Mouse (Mus musculus): ENCODE measurements at regions not wholly inside any gene's neighbourhood (a gene's known extent, or its start where the extent isn't known, plus 50 kb on each side); places are given as distances from the start of the nearest gene placed in this dataset.

DNA sequence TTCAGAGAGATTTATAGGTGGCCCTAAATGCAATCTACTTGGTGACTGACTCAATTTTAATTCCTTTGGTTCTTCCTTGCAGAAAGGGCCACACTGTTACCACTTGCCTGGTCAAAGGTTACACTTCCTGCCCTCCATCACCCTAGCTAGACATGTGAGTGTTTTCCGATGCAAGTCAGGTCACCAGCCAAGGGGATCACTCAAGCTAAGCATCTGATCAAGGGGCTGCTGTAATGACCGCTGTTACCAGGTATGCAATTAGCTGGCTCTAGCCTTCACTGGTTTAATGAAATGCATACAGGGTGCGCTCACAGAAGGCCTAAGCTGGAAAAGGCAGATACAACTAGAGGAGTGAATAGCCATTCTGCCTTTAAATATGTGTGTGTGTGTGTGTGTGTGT is 105.1 kb downstream of the Mtx2 start:
- no peak for ATAC-seq (replicated peaks; ENCODE audit: poor library complexity)

DNA sequence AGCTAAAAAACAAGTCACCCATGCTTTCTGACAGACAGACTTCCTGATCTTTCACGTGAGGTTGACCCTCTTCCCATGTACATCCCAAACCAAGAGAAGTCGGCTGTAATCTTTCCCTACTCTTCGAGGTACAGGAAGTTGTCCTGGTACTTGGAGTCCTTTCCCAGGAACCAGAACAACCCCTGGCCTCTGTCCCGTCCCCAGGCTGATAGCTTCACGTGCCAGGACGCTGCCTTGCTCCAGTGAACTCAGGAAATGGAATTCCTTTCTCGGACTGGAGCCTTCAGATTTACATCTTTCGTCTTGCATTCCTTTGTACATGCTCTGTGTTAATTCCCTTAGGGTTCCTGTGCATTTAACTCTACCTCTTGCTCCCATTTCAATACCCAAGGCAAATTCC is 107.6 kb downstream of the Mtx2 start:
- ATAC-seq (replicated peaks; ENCODE audit: poor library complexity), result no peak

- no peak for ATAC-seq (replicated peaks; ENCODE audit: poor library complexity)
These were observed 108.2 kb downstream of the Mtx2 start for GRCm38 (mm10) chr2:74933771-74934170.

DNA sequence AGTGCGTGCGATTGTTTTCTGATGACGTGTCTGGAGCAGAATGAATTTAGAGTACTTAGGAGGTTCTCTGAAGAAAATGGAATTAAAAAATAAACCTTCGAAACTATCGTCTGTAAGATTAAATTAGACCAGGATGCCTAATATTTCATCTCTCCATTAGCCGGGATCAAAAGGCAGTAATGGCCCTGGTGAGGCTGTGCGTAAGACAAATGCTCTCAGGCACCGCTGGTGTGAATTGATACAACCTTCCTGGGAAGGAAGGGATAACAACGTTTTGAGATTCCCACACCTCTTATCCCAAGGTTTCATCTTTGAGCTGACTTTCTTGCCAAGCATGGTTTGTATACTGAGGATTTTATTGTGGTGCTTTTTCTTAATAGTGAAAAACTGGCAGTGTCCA is 113.1 kb downstream of the Mtx2 start:
- no peak for ATAC-seq (replicated peaks; ENCODE audit: poor library complexity)

DNA sequence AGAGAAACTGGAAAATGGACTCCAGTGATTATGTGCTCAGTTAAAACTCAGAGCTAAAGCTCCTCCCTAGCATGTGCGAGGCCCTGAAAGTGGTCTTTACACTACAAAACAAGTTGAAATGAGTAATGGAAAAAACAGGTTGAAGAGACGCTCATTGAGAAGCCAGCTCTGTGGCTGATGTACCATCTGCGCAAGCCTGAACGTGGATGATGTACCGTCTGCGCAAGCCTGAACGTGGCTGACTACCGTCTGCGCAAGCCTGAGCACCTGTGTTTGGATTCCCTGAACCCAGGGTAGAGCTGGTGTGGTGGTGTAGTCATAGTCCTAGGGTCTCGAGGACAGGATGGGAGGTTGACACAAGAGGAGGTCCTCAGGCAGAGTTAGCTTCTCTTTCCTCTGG is 116.4 kb downstream of the Mtx2 start:
- no peak for ATAC-seq (replicated peaks; ENCODE audit: poor library complexity)

DNA sequence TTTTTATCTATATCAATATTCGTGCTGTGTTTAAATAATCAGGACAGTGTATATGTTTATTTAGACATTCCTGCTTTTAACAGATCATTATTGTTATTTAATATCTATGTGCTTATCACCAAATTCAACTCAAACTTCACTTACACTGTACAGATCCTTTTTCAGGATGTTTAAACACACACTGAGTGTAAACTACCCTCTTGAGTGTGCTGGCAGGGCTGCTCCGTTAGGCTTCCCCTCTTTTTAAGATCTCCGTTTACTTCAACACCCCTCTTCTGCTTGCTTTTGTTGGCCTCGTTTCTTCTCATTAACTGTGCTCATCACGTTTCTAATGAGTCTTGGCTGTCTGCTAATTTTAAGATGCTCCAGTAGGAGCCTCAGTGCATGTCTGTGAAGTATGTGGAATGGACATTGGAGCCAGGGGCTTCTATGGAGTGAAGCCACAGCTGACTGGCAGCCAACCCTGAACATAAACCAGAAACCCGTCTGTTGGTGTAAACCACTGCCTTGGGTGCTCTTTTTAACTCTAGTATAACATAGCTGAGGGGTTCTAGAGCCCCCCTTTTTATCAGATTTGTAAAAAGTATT is 117.1 kb downstream of the Mtx2 start:
- no peak for ATAC-seq (replicated peaks; ENCODE audit: poor library complexity)

GRCm38 (mm10) chr2:74945185-74945749 is 119.7 kb downstream of the Mtx2 start:
- no peak for ATAC-seq (replicated peaks; ENCODE audit: poor library complexity)

DNA sequence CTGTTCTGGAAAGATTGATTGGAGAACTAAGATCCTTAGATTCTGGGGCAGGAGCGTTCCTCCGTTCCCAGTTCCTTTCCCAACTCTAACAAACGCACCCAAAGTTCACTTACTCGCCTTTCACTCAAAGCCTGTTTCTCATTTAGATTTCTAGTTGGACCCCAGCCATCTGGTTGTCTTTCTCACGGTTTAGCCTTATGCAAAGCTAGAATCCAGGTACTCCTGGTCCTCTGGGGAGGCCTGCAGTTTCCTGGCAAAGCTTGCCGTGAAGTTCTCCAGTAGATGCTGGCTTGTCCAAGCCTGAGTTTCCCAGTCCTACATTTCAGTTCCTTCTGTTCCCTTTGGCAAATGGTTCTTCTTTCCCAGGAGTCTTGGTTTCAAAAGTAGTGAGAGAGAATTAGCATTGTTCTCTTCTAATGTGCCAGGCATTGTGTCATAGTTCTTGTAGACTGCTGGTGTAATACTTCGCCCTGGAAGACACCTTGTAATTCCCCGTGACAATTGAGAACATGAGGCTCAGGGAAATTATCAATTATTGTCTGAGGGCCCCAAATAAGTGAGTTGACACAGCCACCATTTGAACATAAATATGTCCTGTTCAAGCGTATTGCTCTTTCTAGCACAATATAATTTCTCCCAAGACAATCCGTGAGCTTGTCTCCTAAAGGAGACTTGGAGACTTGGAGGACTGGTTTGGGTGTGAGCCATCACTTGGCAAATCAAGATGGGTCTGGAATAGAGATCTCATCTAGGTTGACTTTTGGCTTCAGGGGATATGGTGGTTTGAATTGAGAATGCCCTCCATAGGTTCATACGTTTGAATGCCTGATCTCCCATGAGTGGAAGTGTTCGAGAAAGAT is 126.0 kb downstream of the Mtx2 start:
- no peak for ATAC-seq (replicated peaks; ENCODE audit: poor library complexity)

DNA sequence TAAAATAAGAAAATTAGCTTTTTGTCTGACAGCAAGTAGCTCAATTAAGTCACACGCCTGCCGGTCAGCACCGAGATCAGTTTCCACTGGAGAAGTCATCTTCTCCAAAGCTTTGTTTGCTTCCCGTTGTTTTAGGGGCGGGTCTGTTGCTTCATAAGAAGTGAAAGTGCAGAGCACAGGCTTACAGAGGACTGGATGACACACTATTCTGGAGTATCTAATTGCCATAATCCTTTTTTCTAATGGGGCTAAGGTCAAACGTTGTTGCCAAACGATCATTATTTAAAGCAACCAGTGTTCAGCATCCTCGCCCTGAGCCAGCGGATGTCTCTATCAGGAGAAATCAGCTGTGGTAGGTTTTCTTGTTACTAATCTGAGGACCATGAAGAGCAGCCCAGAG is 128.5 kb downstream of the Mtx2 start:
- ATAC-seq (replicated peaks; ENCODE audit: poor library complexity), result no peak

GRCm38 (mm10) chr2:74955281-74956128 is 129.9 kb downstream of the Mtx2 start:
- ATAC-seq (replicated peaks; ENCODE audit: poor library complexity), result no peak

DNA sequence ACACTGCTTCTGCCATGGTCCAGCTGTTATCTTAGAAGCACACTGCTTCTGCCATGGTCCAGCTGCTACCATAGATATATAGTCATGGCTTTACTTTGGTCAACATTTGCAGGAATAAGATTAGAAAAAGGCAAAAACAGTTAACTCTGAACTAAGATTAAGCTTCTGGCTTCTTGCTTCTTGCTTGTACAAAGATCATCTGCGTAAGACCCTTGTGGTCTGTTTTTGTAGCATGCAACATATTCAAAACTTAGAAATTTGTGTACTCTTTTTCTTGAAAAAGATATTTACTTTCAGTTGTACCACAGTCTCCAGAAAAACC is 130.5 kb downstream of the Mtx2 start:
- no peak for ATAC-seq (replicated peaks; ENCODE audit: poor library complexity)

DNA sequence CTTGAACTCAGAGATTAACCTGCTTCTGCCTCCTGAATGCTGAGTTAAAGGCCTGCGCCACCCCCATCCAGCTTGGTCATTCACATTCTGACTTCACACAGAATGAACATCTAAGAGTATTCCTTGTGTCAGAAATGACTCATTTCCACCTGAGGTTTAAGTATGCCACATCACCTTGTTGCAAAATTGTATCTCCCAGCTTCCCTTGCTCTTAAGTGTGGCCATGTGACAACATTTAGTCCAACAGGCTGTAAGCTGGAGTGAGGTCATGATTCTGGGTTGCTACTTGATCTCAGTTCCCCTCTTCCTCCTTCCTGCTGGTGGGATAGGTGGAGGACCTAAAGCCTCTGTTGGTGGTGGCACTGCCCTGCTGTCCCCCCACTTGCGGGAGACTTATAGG is 131.0 kb downstream of the Mtx2 start:
- no peak for ATAC-seq (replicated peaks; ENCODE audit: poor library complexity)

DNA sequence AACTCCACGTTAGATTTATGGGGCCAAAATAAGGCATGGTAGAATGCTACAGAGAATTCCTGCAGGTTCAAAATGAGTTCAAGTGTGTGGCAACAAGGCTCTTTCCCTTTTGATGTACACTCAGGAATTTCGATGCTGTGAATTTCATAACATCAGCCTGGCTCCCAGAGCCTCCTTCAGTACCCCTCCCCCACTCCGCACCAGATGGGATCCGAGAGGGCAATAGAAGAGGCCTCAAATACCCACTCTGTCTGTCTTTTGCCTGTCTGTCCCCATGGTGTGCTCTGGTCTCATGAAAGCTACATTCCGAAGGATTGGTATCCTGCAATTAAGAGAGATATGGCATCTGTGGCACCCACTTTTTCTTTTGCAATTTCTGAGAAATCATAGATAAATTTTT is 134.3 kb downstream of the Mtx2 start:
- no peak for ATAC-seq (replicated peaks; ENCODE audit: poor library complexity)

DNA sequence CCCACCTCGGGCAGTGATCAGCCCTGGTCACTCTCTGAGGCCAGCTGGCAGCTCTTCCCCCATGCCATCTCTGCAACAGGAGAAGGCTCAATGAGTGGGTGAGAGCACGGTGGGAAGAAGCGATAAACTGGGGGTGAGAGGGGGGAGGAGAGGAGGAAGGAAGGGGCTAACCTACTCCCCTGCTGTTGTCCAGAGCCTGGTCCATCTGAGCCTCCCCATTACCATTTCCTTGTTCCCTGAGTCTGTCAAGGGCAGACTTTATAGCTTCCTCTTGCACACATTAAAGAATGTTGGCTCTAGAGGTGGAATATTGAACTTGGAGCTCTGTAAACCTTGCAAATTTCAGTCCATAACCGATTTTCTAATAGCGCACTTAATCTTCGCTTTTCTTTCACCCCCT is 136.8 kb downstream of the Mtx2 start:
- ATAC-seq (replicated peaks; ENCODE audit: poor library complexity), result no peak

- peak; percentile 92 for ATAC-seq (replicated peaks; ENCODE audit: poor library complexity)
These were observed 138.8 kb downstream of the Mtx2 start for GRCm38 (mm10) chr2:74964360-74964759.

DNA sequence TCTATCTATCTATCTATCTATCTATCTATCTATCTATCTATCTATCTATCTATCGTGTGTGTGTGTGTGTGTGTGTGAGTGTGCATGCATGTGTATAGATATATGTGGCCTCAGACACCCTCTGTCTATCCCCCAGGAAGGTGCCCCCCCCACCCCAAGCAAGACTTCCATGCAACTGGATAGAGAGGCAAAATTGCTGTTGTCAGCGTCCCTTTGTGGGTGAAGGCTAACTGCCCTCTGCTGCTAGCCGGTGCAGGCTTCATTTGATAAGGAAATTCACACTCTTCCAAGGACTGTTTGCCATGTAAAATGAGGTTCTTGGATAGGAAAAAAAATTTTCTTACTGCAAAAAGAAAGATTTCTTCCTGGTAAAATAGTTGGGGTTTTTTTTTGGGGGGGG is 139.4 kb downstream of the Mtx2 start:
- no peak for ATAC-seq (replicated peaks; ENCODE audit: poor library complexity)

GRCm38 (mm10) chr2:74965384-74966060 is 139.9 kb downstream of the Mtx2 start:
- no peak for ATAC-seq (replicated peaks; ENCODE audit: poor library complexity)

DNA sequence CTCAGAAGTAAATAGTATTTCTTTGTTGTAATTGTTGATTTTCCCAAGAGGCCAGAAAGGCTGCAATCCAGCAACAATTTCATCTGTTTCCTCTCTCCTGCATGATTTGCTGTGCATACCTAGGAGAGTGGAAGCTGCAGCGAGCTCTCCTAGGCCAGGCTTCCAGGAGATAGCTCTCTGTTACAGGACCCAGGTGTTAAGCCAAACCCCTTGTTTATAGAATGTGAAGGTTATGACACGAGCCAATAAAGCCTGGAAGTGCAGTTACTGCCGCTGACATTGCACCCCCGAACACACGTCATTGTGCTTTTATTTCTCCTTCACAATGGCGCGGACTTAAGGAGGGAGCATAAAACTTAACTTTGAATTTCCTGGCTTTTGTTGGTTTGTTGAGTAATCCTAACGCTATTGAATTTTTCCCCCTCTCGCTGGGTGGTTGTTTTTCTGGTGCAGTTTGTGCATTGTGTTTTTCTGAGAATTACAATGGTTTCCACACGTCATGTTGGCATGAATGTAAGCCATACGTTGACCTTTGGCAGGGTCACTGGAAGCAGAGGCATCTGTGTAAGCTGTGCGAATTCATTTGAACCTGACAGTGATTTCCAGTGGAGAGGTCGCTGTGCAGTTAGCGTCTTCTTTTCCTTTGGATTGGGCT is 145.1 kb downstream of the Mtx2 start:
- no peak for ATAC-seq (replicated peaks; ENCODE audit: poor library complexity)

DNA sequence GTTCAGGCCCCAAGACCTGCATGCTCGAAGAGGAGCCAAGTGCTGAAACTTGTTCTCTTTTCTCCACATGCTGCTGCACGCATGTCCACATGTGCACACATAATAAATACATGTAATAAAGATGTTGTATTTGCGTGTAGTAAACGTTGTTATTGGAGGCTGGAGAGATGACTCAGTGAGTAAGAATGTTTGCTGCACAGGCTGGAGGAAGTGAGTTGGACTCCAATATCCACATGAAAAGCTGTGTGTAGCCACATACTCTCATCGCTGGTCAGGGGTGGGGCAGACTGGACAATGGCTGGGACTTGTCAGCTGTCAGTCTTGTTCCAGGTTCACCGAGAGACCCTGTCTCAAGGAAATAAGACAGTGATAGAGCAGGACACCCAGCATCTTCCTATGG is 147.8 kb downstream of the Mtx2 start:
- ATAC-seq (replicated peaks; ENCODE audit: poor library complexity), result no peak

GRCm38 (mm10) chr2:74974595-74975325 is 149.2 kb downstream of the Mtx2 start:
- ATAC-seq (replicated peaks; ENCODE audit: poor library complexity), result no peak

All from megakaryocyte progenitor cell, adult 5-6 weeks (primary cell).